Mouse (Mus musculus) liver, postnatal 0 days (tissue): ENCODE data around the gene Iars2. TPM values are rescaled to one million over a fixed set of nuclear protein-coding genes. Genes with fewer than 3 reads are reported as not detected.

ENCODE experiments used
- ATAC-seq: fragments of 200-750 bp; cut with Nextera tagmentation; 2 replicates; pipeline ENCODE4 v1.8.0; 2017; ENCODE audit warnings: mild to moderate bottlenecking, moderate library complexity
- DNase-seq: peaks from one replicate; pipeline ENCODE4 v3.0.0-alpha.2; 2016
- H3K27ac ChIP-seq: fragments of 300-500 bp; sonication (generic); 2 replicates; pipeline ENCODE4 v1.5.1; 2014; ENCODE audit warnings: antibody characterized with exemption, moderate library complexity, mild to moderate bottlenecking, low read depth
- H3K27me3 ChIP-seq: fragments of 300-500 bp; sonication (generic); 2 replicates; pipeline ENCODE4 v1.6.1; 2014; ENCODE audit warnings: low read length, control low read depth, mixed read lengths; ENCODE audit not compliant: insufficient read depth
- H3K36me3 ChIP-seq: fragments of 300-500 bp; sonication (generic); replicated peaks from 2 replicates; pipeline ENCODE4 v1.6.1; 2014; ENCODE audit warnings: mild to moderate bottlenecking, control low read depth, low read length, moderate library complexity, mixed read lengths; ENCODE audit not compliant: insufficient read depth
- H3K4me1 ChIP-seq: fragments of 300-500 bp; sonication (generic); 2 replicates; pipeline ENCODE4 v1.6.1; 2014; ENCODE audit warnings: antibody characterized with exemption, mild to moderate bottlenecking, control low read depth; ENCODE audit not compliant: insufficient read depth
- H3K4me2 ChIP-seq: fragments of 300-500 bp; sonication (generic); 2 replicates; pipeline ENCODE4 v1.6.1; 2014; ENCODE audit warnings: low read depth, mild to moderate bottlenecking, low read length, moderate library complexity, mixed read lengths
- H3K4me3 ChIP-seq: fragments of 300-500 bp; sonication (generic); 2 replicates; pipeline ENCODE4 v1.5.1; 2014; ENCODE audit warnings: low read depth, low read length
- H3K9ac ChIP-seq: fragments of 300-500 bp; sonication (generic); replicated peaks from 2 replicates; pipeline ENCODE4 v1.6.1; 2014; ENCODE audit warnings: mild to moderate bottlenecking, moderate library complexity
- H3K9me3 ChIP-seq: fragments of 300-500 bp; sonication (generic); 2 replicates; pipeline ENCODE4 v1.6.1; 2016; ENCODE audit warnings: mild to moderate bottlenecking, control low read depth, low read length, mixed read lengths
- CTCF ChIP-seq: sonication (generic); IDR thresholded peaks from 2 replicates; pipeline ENCODE4 v1.5.1; 2016; ENCODE audit warnings: antibody characterized with exemption, low read depth
- EP300 ChIP-seq: IDR thresholded peaks from 2 replicates; pipeline ENCODE4 v1.6.1; 2016; ENCODE audit warnings: antibody characterized with exemption, low read depth, mild to moderate bottlenecking
- WGBS: fragments of 180-500 bp; shearing (Covaris S2); extraction: QIAGEN DNeasy Blood & Tissue Kit; methylation state at CpG from one replicate; pipeline ENCODE4 v1.1.7; 2014; ENCODE audit not compliant: insufficient replicate concordance; 5-methylcytosine and 5-hydroxymethylcytosine counted together
- polyA plus RNA-seq: library from polyadenylated mRNA; unstranded; fragments of >200 nt; fragmentation: Nextera tagmentation; extraction: Ambion mirVana; gene quantifications from 2 replicates; pipeline ENCODE4 v1.2.1, GENCODE M21; 2015

Gene Iars2
- 13.8 and 15.3 TPM in 2 replicates for polyA plus RNA-seq

GRCm38 (mm10) chr1:185328721-185329610 is at the start of gene Iars2:
Gene Iars2 (minus strand): TSS chr1:185329396.
- H3K9me3 ChIP-seq: no peaks in the 10 kb centered on the region
- peak; percentile 82 for ATAC-seq
- WGBS: under 1% methylated on average over 73 of the region's 76 CpGs

GRCm38 (mm10) chr1:185377429-185377828 is 48.2 kb upstream of the Iars2 start:
- no peak overlapping the region for H3K4me3 ChIP-seq
- TF ChIP-seq CTCF (no peak), EP300 (no peak)
- H3K4me2 ChIP-seq: no peak overlapping the region
- no peaks in the 10 kb centered on the region for H3K9me3 ChIP-seq
- DNase-seq: no peak
- WGBS: 88% methylated on average over 2 of the region's 2 CpGs
- H3K27me3 ChIP-seq: no peaks in the 10 kb centered on the region
- no peak overlapping the region for H3K27ac ChIP-seq
- no peak for ATAC-seq
- H3K4me1 ChIP-seq: no peaks in the 10 kb centered on the region
- H3K9ac ChIP-seq: no peak overlapping the region
- H3K36me3 ChIP-seq: peaks cover 86% of the 10 kb centered on the region

More at GRCm38 (mm10) chr1:185328721-185329610, at the start of gene Iars2:
- H3K36me3 ChIP-seq: peaks cover 20% of the 10 kb centered on the region
- no peaks in the 10 kb centered on the region for H3K27me3 ChIP-seq
- peak within 1 kb of the TSS; percentile 92 for H3K4me2 ChIP-seq
- peaks cover 21% of the 10 kb centered on the region for H3K4me1 ChIP-seq
- peak within 1 kb of the TSS; percentile 94 for H3K9ac ChIP-seq
- H3K27ac ChIP-seq: peak within 1 kb of the TSS; percentile 87
- peak; percentile 95 for DNase-seq
- peak within 1 kb of the TSS; percentile 92 for H3K4me3 ChIP-seq
- TF ChIP-seq CTCF (no peak), EP300 (no peak)

GRCm38 (mm10) chr1:185376390-185376789 is 47.2 kb upstream of the Iars2 start:
- TF ChIP-seq CTCF (no peak), EP300 (no peak)
- peaks cover 84% of the 10 kb centered on the region for H3K36me3 ChIP-seq
- no peak overlapping the region for H3K4me3 ChIP-seq

GRCm38 (mm10) chr1:185369979-185370378 is 40.8 kb upstream of the Iars2 start:
- Histone ChIP-seq H3K9ac (no peak overlapping the region), H3K27ac (no peak overlapping the region), H3K4me3 (no peak overlapping the region), H3K4me2 (no peak overlapping the region), H3K4me1 (peaks cover 6% of the 10 kb centered on the region; the same call in 1 of the 2 replicates), H3K36me3 (peaks cover 52% of the 10 kb centered on the region), H3K27me3 (no peaks in the 10 kb centered on the region), H3K9me3 (no peaks in the 10 kb centered on the region)
- DNase-seq (no peak), ATAC-seq (peak; percentile 70)
- TF ChIP-seq EP300 (no peak), CTCF (no peak)
- 69% methylated on average over 6 of the region's 6 CpGs for WGBS

More at GRCm38 (mm10) chr1:185376390-185376789, 47.2 kb upstream of the Iars2 start:
- no peak overlapping the region for H3K9ac ChIP-seq
- no peak for DNase-seq
- no peak for ATAC-seq
- no peaks in the 10 kb centered on the region for H3K9me3 ChIP-seq
- H3K4me1 ChIP-seq: no peaks in the 10 kb centered on the region
- no peak overlapping the region for H3K27ac ChIP-seq
- H3K4me2 ChIP-seq: no peak overlapping the region
- H3K27me3 ChIP-seq: no peaks in the 10 kb centered on the region

- TF ChIP-seq EP300 (no peak), CTCF (no peak)
- Histone ChIP-seq H3K4me2 (no peak overlapping the region), H3K9ac (no peak overlapping the region), H3K4me1 (peaks cover 11% of the 10 kb centered on the region; the same call in 1 of the 2 replicates), H3K4me3 (no peak overlapping the region), H3K36me3 (peaks cover 28% of the 10 kb centered on the region), H3K9me3 (no peaks in the 10 kb centered on the region), H3K27me3 (no peaks in the 10 kb centered on the region), H3K27ac (no peak overlapping the region)
- 76% methylated on average over 6 of the region's 6 CpGs for WGBS
- ATAC-seq (no peak), DNase-seq (no peak)
Measured at GRCm38 (mm10) chr1:185367383-185367782, 38.2 kb upstream of the Iars2 start.

GRCm38 (mm10) chr1:185364183-185364540 is 35.0 kb upstream of the Iars2 start:
- Histone ChIP-seq H3K27me3 (no peaks in the 10 kb centered on the region), H3K27ac (peak overlapping the region; percentile 98), H3K9me3 (no peaks in the 10 kb centered on the region), H3K4me3 (peak overlapping the region; percentile 89), H3K4me1 (peaks cover 17% of the 10 kb centered on the region), H3K9ac (peak overlapping the region; percentile 91), H3K36me3 (peaks cover 9% of the 10 kb centered on the region; the same call in 1 of the 2 replicates), H3K4me2 (peak overlapping the region; percentile 81)
- TF ChIP-seq CTCF (no peak), EP300 (no peak)
- ATAC-seq (no peak), DNase-seq (no peak)
- WGBS: 39% methylated on average over 6 of the region's 6 CpGs
